8 mouse cellular contexts compared by ENCODE assay signal in the genomic region with DNA sequence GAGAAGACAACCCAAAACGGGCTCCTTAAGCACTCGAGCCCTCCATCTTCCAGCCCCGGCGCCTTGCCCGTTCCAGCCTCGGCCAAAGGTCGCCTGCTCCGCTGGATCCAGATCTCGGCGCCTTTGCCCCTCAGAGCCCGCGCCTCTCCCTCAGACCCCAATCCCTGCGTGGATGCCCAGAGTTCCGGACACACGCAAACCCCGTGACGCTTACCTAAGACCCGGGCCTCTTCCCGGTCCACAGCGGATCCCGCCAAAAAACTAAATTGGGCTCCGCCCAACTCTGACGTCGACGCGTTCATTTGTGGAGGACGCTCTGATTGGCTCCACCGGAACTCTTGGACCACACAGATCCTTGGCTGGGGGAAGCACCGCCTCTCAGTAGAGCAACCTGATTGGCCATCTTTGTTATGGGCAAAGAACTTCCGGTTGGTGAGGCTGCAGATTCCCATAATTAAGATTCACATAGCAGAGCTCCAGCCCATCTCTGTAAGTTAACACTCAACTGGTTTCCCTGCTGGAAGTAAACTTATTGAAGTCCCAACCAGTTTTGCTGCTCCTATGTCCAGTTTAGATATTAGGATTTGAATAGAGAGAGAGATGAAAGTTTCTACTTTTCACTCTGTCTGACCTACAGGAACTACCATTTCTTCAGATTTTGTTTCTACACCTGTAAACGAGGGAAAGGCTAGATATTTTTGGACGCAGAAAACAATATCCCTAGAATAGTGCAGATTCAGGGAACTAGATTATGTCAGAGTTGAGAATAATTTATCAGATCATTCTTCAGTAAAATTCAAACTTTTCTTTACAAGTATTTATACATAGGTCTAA. TPM values are rescaled to one million over a fixed set of nuclear protein-coding genes. Genes with fewer than 3 reads are reported as not detected.
DNase-seq lines count a peak whose midpoint lies in the region; ATAC-seq and TF ChIP-seq lines count a peak whose summit lies in the region.

A gene (minus strand): TSS at position 301 of the 834 bp plus-strand sequence.

- peak within 1 kb of the TSS; percentile 62 for H3K4me2 ChIP-seq in forebrain, embryonic 12.5 days
- peak within 1 kb of the TSS; percentile 65 for H3K4me2 ChIP-seq in heart, postnatal 0 days (ENCODE audit: low read depth, low read length)
- H3K4me2 ChIP-seq in liver, embryonic 16.5 days (ENCODE audit: low read depth, low read length), result peak within 1 kb of the TSS; percentile 61
- H3K4me2 ChIP-seq in neural tube, embryonic 13.5 days, result peak within 1 kb of the TSS; percentile 75

- H3K4me1 ChIP-seq in E14TG2a.4 (replicated peaks; ENCODE audit: low read depth, low read length), result peaks cover 65% of the 10 kb centered on the region
- peaks cover 13% of the 10 kb centered on the region for H3K4me1 ChIP-seq in forebrain, embryonic 12.5 days
- peaks cover 11% of the 10 kb centered on the region; the same call in 1 of the 2 replicates for H3K4me1 ChIP-seq in heart, postnatal 0 days (ENCODE audit: control insufficient read depth, insufficient read depth)
- peaks cover 14% of the 10 kb centered on the region for H3K4me1 ChIP-seq in liver, embryonic 16.5 days (ENCODE audit: control insufficient read depth, low read depth, low read length)
- H3K4me1 ChIP-seq in neural tube, embryonic 13.5 days (replicated peaks), result peaks cover 11% of the 10 kb centered on the region
- peaks cover 3% of the 10 kb centered on the region for H3K4me1 ChIP-seq in testis, adult 2 months (ENCODE audit: control insufficient read depth, insufficient read depth, low read length)

- no peak for TF ChIP-seq POLR2A in testis, adult 2 months (IDR thresholded peaks at IDR 0.05; ENCODE audit: control insufficient read depth, low read depth, low read length)

- H3K9me3 ChIP-seq in E14TG2a.4 (ENCODE audit: low read length), result no peaks in the 10 kb centered on the region
- no peaks in the 10 kb centered on the region for H3K9me3 ChIP-seq in forebrain, embryonic 12.5 days
- H3K9me3 ChIP-seq in heart, postnatal 0 days (replicated peaks; ENCODE audit: control insufficient read depth, low read length), result no peaks in the 10 kb centered on the region
- H3K9me3 ChIP-seq in liver, embryonic 16.5 days (replicated peaks; ENCODE audit: control insufficient read depth, low read length), result no peaks in the 10 kb centered on the region
- H3K9me3 ChIP-seq in neural tube, embryonic 13.5 days, result no peaks in the 10 kb centered on the region

- H3K36me3 ChIP-seq in E14TG2a.4 (ENCODE audit: insufficient read depth, low read length), result peaks cover 34% of the 10 kb centered on the region
- H3K36me3 ChIP-seq in forebrain, embryonic 12.5 days (replicated peaks), result peaks cover 23% of the 10 kb centered on the region
- peaks cover 14% of the 10 kb centered on the region for H3K36me3 ChIP-seq in heart, postnatal 0 days (replicated peaks; ENCODE audit: control insufficient read depth, insufficient read depth, low read length)
- H3K36me3 ChIP-seq in liver, embryonic 16.5 days (ENCODE audit: control insufficient read depth, insufficient read depth), result peaks cover 13% of the 10 kb centered on the region
- H3K36me3 ChIP-seq in neural tube, embryonic 13.5 days, result 0 out of 2 replicates have a peak, but pooled peaks cover 5% of the 10 kb centered on the region
- H3K36me3 ChIP-seq in testis, adult 2 months (ENCODE audit: control insufficient read depth, insufficient read depth, low read length), result no peaks in the 10 kb centered on the region

- TF ChIP-seq CTCF in E14TG2a.4 (conservative IDR thresholded peaks at IDR 0.05; ENCODE audit: low read length), result no peak
- no peak for TF ChIP-seq CTCF in heart, postnatal 0 days (IDR thresholded peaks at IDR 0.05; ENCODE audit: low read depth)
- no peak for TF ChIP-seq CTCF in testis, adult 2 months (IDR thresholded peaks at IDR 0.05; ENCODE audit: control insufficient read depth, insufficient read depth, insufficient replicate concordance, low read depth, low read length)

- peak; percentile 100 for ATAC-seq in forebrain, embryonic 12.5 days (ENCODE audit: low FRiP score)
- ATAC-seq in heart, postnatal 0 days (ENCODE audit: insufficient read depth, low read depth), result peak; percentile 100
- ATAC-seq in liver, embryonic 16.5 days (ENCODE audit: low read depth), result peak; percentile 100
- peak; percentile 100 for ATAC-seq in neural tube, embryonic 13.5 days (ENCODE audit: low read depth)

- H3K4me3 ChIP-seq in E14TG2a.4 (replicated peaks; ENCODE audit: low read length), result peak within 1 kb of the TSS; percentile 92
- peak within 1 kb of the TSS; percentile 71 for H3K4me3 ChIP-seq in forebrain, embryonic 12.5 days (replicated peaks)
- H3K4me3 ChIP-seq in heart, postnatal 0 days (ENCODE audit: low read depth, low read length), result peak within 1 kb of the TSS; percentile 61
- peak within 1 kb of the TSS; percentile 93 for H3K4me3 ChIP-seq in liver, embryonic 16.5 days (ENCODE audit: low read depth, low read length)
- H3K4me3 ChIP-seq in neural tube, embryonic 13.5 days, result peak within 1 kb of the TSS; percentile 57
- peak within 1 kb of the TSS; percentile 98 for H3K4me3 ChIP-seq in testis, adult 2 months (ENCODE audit: control insufficient read depth, low read depth, low read length)

- no peaks in the 10 kb centered on the region for H3K27me3 ChIP-seq in E14TG2a.4 (ENCODE audit: insufficient read depth, low read length)
- no peaks in the 10 kb centered on the region for H3K27me3 ChIP-seq in forebrain, embryonic 12.5 days
- H3K27me3 ChIP-seq in heart, postnatal 0 days (ENCODE audit: control insufficient read depth, insufficient read depth, low read length), result no peaks in the 10 kb centered on the region
- H3K27me3 ChIP-seq in liver, embryonic 16.5 days (ENCODE audit: control insufficient read depth, insufficient read depth, low read depth, low read length), result no peaks in the 10 kb centered on the region
- H3K27me3 ChIP-seq in neural tube, embryonic 13.5 days, result no peaks in the 10 kb centered on the region
- no peaks in the 10 kb centered on the region for H3K27me3 ChIP-seq in testis, adult 2 months (ENCODE audit: control insufficient read depth, insufficient read depth, low read length)

- H3K9ac ChIP-seq in forebrain, embryonic 12.5 days, result peak within 1 kb of the TSS; percentile 60
- peak within 1 kb of the TSS; percentile 50 for H3K9ac ChIP-seq in heart, postnatal 0 days (replicated peaks; ENCODE audit: low read depth, low read length)
- peak within 1 kb of the TSS; percentile 76 for H3K9ac ChIP-seq in liver, embryonic 16.5 days (ENCODE audit: low read depth, low read length)
- H3K9ac ChIP-seq in neural tube, embryonic 13.5 days, result peak within 1 kb of the TSS; percentile 45; the same call in 1 of the 2 replicates

- no peak for TF ChIP-seq EP300 in heart, postnatal 0 days (IDR thresholded peaks at IDR 0.05; ENCODE audit: low read depth)

- 4% methylated on average over 32 of the region's 32 CpGs for WGBS in forebrain, embryonic 12.5 days
- WGBS in heart, postnatal 0 days, result 3% methylated on average over 32 of the region's 32 CpGs
- 2% methylated on average over 32 of the region's 32 CpGs for WGBS in liver, embryonic 16.5 days (ENCODE audit: insufficient replicate concordance)
- WGBS in neural tube, embryonic 13.5 days, result 4% methylated on average over 32 of the region's 32 CpGs

- H3K27ac ChIP-seq in forebrain, embryonic 12.5 days, result no peak within 1 kb of the TSS
- no peak within 1 kb of the TSS for H3K27ac ChIP-seq in heart, postnatal 0 days (ENCODE audit: low read depth)
- H3K27ac ChIP-seq in liver, embryonic 16.5 days (ENCODE audit: low read length), result peak within 1 kb of the TSS; percentile 50
- no peak within 1 kb of the TSS for H3K27ac ChIP-seq in neural tube, embryonic 13.5 days (replicated peaks)
- no peak within 1 kb of the TSS for H3K27ac ChIP-seq in testis, adult 2 months (ENCODE audit: control insufficient read depth, insufficient read depth, low read depth, low read length)

- DNase-seq in c-Kit-positive CD71-positive TER-119-positive erythroid progenitor cells, embryonic 14.5 days (ENCODE audit: low spot score), result peak; percentile 98
- peak; percentile 96 for DNase-seq in heart, postnatal 0 days (ENCODE audit: low spot score)
- DNase-seq in kidney, postnatal 4 days, result peak; percentile 95

RNA-seq across cellular contexts. Expression of the gene that starts here (rescaled TPM):
- 44.5 and 46.3 TPM in 2 replicates for polyA plus RNA-seq in forebrain, embryonic 12.5 days (2016; fragmentation: Nextera tagmentation; extraction: Ambion mirVana)
- total RNA-seq in heart, postnatal 0 days (2014; rRNA removed; ENCODE audit: low replicate concordance), result 3.5 and 3.8 TPM in 2 replicates
- polyA plus RNA-seq in heart, postnatal 0 days (2015; fragmentation: Nextera tagmentation; extraction: Ambion mirVana), result 3.1 and 3.2 TPM in 2 replicates
- 29.8 and 30.3 TPM in 2 replicates for polyA plus RNA-seq in liver, embryonic 16.5 days (2015; fragmentation: Nextera tagmentation; extraction: Ambion mirVana)
- polyA plus RNA-seq in neural tube, embryonic 13.5 days (2015; fragmentation: Nextera tagmentation; extraction: Ambion mirVana), result 3.9 and 4.8 TPM in 2 replicates
- 4.1 and 4.4 TPM in 2 replicates for polyA plus RNA-seq in testis, adult 2 months (2012; rRNA removed)
